Mouse (Mus musculus): ENCODE measurements around the gene Cd40lg. TPM values are rescaled to one million over a fixed set of nuclear protein-coding genes. Genes with fewer than 3 reads are reported as not detected.

Gene Cd40lg
- not detected in 2 replicates for polyA plus RNA-seq (2015; fragmentation: Nextera tagmentation; extraction: Ambion mirVana)

DNA sequence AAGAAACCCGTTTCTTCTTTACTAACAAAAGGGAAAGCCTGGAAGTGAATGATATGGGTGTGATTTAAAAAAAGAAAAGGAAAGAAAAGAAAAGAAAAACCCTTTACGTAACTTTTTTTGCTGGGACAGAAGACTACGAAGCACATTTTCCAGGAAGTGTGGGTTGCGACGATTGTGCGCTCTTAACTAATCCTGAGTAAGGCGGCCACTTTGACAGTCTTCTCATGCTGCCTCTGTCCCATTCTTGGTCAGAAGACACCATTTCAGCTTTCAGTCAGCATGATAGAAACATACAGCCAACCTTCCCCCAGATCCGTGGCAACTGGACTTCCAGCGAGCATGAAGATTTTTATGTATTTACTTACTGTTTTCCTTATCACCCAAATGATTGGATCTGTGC lies at the start of gene Cd40lg:
Gene Cd40lg, plus strand, starts transcription at position 268 of the 400 bp plus-strand sequence.
- no peak for TF ChIP-seq EP300 (optimal IDR thresholded peaks at IDR 0.05)
- TF ChIP-seq CTCF (IDR thresholded peaks at IDR 0.05; ENCODE audit: low read depth): no peak
- no peak within 1 kb of the TSS for H3K9ac ChIP-seq (ENCODE audit: low read length)
- no peak within 1 kb of the TSS for H3K4me3 ChIP-seq (ENCODE audit: low read depth, low read length)
- H3K27me3 ChIP-seq (ENCODE audit: control insufficient read depth, insufficient read depth, low read length): no peaks in the 10 kb centered on the region
- no peaks in the 10 kb centered on the region for H3K36me3 ChIP-seq (ENCODE audit: control insufficient read depth, insufficient read depth, low read length)
- no peaks in the 10 kb centered on the region for H3K9me3 ChIP-seq (ENCODE audit: control insufficient read depth, low read length)
- H3K4me1 ChIP-seq (replicated peaks; ENCODE audit: control insufficient read depth, insufficient read depth): no peaks in the 10 kb centered on the region
- no peak for ATAC-seq (ENCODE audit: low FRiP score, low TSS enrichment)
- no peak within 1 kb of the TSS for H3K4me2 ChIP-seq (replicated peaks; ENCODE audit: low read depth)
- no peak within 1 kb of the TSS for H3K27ac ChIP-seq (replicated peaks)
- 87% methylated on average over 9 of the region's 9 CpGs for WGBS
- no peak for DNase-seq (ENCODE audit: low spot score)

DNA sequence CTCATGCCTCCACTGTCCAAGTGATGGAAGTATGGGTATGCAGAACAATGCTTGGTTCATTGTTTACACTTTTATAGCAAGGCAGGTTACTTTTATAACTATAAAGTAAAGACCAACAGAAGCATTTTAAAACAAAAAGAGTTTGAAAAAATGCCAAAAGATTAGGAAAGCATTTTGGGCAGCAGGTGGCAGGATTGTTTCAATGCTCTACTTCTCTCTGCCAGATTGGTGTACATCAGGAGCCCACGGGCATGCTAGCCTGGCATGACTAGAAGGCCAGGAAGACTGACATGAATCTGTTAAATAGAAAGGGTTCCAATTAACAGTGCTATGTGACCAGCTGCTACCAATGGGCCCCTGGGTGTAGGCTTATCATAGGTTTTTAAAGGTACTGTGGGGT lies 45.4 kb upstream of the Cd40lg start:
- H3K27me3 ChIP-seq (ENCODE audit: control insufficient read depth, insufficient read depth, low read length): no peaks in the 10 kb centered on the region
- H3K9ac ChIP-seq (ENCODE audit: low read length): no peak overlapping the region
- H3K4me2 ChIP-seq (replicated peaks; ENCODE audit: low read depth): no peak overlapping the region
- ATAC-seq (ENCODE audit: low FRiP score, low TSS enrichment): no peak
- DNase-seq (ENCODE audit: low spot score): no peak
- no peaks in the 10 kb centered on the region for H3K36me3 ChIP-seq (ENCODE audit: control insufficient read depth, insufficient read depth, low read length)
- 63% methylated on average over 1 of the region's 1 CpGs for WGBS
- TF ChIP-seq CTCF (IDR thresholded peaks at IDR 0.05; ENCODE audit: low read depth) (peak; percentile 23; the same call in 1 of the 2 replicates), EP300 (optimal IDR thresholded peaks at IDR 0.05) (no peak)
- H3K4me1 ChIP-seq (replicated peaks; ENCODE audit: control insufficient read depth, insufficient read depth): no peaks in the 10 kb centered on the region
- no peaks in the 10 kb centered on the region for H3K9me3 ChIP-seq (ENCODE audit: control insufficient read depth, low read length)
- no peak overlapping the region for H3K27ac ChIP-seq (replicated peaks)
- H3K4me3 ChIP-seq (ENCODE audit: low read depth, low read length): no peak overlapping the region

DNA sequence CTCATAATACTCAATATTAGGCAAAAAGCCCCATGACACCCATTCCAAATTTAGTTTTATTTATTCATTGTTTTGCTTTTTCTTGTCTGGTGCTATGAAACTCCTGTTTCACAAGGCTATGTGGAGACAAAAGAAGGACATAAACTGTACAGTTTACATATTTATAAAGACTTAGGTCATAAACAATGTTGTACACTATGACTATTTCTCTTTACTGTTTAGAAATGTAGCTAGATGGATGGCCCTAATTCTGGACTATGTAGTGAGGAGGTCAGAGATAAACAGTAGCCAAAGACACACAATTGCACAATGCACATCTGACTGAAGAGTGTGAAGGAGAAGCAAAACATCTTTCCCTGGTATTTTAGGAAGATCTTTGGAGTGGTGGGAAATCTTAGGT lies 40.7 kb upstream of the Cd40lg start:
- ATAC-seq (ENCODE audit: low FRiP score, low TSS enrichment): no peak
- no peak overlapping the region for H3K9ac ChIP-seq (ENCODE audit: low read length)
- TF ChIP-seq CTCF (IDR thresholded peaks at IDR 0.05; ENCODE audit: low read depth): no peak
- no peaks in the 10 kb centered on the region for H3K4me1 ChIP-seq (replicated peaks; ENCODE audit: control insufficient read depth, insufficient read depth)
- H3K4me3 ChIP-seq (ENCODE audit: low read depth, low read length): no peak overlapping the region
- no peak overlapping the region for H3K4me2 ChIP-seq (replicated peaks; ENCODE audit: low read depth)
- DNase-seq (ENCODE audit: low spot score): no peak
- H3K27me3 ChIP-seq (ENCODE audit: control insufficient read depth, insufficient read depth, low read length): no peaks in the 10 kb centered on the region
- H3K9me3 ChIP-seq (ENCODE audit: control insufficient read depth, low read length): no peaks in the 10 kb centered on the region
- H3K36me3 ChIP-seq (ENCODE audit: control insufficient read depth, insufficient read depth, low read length): no peaks in the 10 kb centered on the region
- no peak overlapping the region for H3K27ac ChIP-seq (replicated peaks)

DNA sequence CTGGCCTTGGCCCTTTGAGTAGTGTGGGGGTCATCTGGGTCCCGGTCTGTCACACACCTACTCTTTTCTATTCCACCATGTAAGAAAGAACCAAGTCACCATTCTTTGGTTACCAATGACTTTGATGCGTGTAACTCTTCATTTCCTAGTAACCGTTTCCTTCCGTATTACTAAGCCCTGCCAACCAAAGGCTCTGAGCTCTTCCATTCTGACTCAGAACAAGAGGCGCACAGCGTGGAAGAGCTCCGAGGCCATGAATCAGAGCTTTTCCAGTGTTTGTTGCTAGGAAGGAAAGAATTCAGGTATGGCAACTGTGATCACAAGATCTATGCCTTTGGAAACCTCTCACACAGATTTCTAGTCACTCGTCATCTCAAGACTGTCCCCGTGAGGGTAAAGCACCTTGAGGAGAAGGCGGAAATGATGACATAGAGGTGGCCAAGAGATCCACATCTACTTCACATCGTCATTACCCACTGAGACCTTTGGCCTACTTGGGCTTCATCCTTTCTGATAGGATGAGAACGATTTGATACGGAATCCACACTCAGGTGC lies 34.6 kb upstream of the Cd40lg start:
- Histone ChIP-seq H3K36me3 (ENCODE audit: control insufficient read depth, insufficient read depth, low read length) (no peaks in the 10 kb centered on the region), H3K4me1 (replicated peaks; ENCODE audit: control insufficient read depth, insufficient read depth) (no peaks in the 10 kb centered on the region), H3K4me2 (replicated peaks; ENCODE audit: low read depth) (no peak overlapping the region), H3K27ac (replicated peaks) (no peak overlapping the region), H3K9me3 (ENCODE audit: control insufficient read depth, low read length) (no peaks in the 10 kb centered on the region), H3K27me3 (ENCODE audit: control insufficient read depth, insufficient read depth, low read length) (no peaks in the 10 kb centered on the region), H3K9ac (ENCODE audit: low read length) (no peak overlapping the region), H3K4me3 (ENCODE audit: low read depth, low read length) (no peak overlapping the region)
- 91% methylated on average over 13 of the region's 13 CpGs for WGBS
- no peak for TF ChIP-seq EP300 (optimal IDR thresholded peaks at IDR 0.05)
- TF ChIP-seq CTCF (IDR thresholded peaks at IDR 0.05; ENCODE audit: low read depth): no peak
- ATAC-seq (ENCODE audit: low FRiP score, low TSS enrichment) (no peak), DNase-seq (ENCODE audit: low spot score) (no peak)

- DNase-seq (ENCODE audit: low spot score) (no peak), ATAC-seq (ENCODE audit: low FRiP score, low TSS enrichment) (no peak)
- WGBS: 84% methylated on average over 2 of the region's 2 CpGs
- no peak overlapping the region for H3K4me3 ChIP-seq (ENCODE audit: low read depth, low read length)
- no peaks in the 10 kb centered on the region for H3K27me3 ChIP-seq (ENCODE audit: control insufficient read depth, insufficient read depth, low read length)
- TF ChIP-seq CTCF (IDR thresholded peaks at IDR 0.05; ENCODE audit: low read depth) (no peak), EP300 (optimal IDR thresholded peaks at IDR 0.05) (no peak)
- no peak overlapping the region for H3K27ac ChIP-seq (replicated peaks)
- H3K9me3 ChIP-seq (ENCODE audit: control insufficient read depth, low read length): no peaks in the 10 kb centered on the region
- no peaks in the 10 kb centered on the region for H3K4me1 ChIP-seq (replicated peaks; ENCODE audit: control insufficient read depth, insufficient read depth)
- no peaks in the 10 kb centered on the region for H3K36me3 ChIP-seq (ENCODE audit: control insufficient read depth, insufficient read depth, low read length)
- no peak overlapping the region for H3K4me2 ChIP-seq (replicated peaks; ENCODE audit: low read depth)
- H3K9ac ChIP-seq (ENCODE audit: low read length): no peak overlapping the region
These were observed 29.5 kb upstream of the Cd40lg start for GRCm38 (mm10) chrX:57182470-57182869.

- Histone ChIP-seq H3K9me3 (ENCODE audit: control insufficient read depth, low read length) (no peaks in the 10 kb centered on the region), H3K4me1 (replicated peaks; ENCODE audit: control insufficient read depth, insufficient read depth) (no peaks in the 10 kb centered on the region), H3K9ac (ENCODE audit: low read length) (no peak overlapping the region), H3K4me3 (ENCODE audit: low read depth, low read length) (no peak overlapping the region), H3K4me2 (replicated peaks; ENCODE audit: low read depth) (no peak overlapping the region), H3K27me3 (ENCODE audit: control insufficient read depth, insufficient read depth, low read length) (no peaks in the 10 kb centered on the region), H3K36me3 (ENCODE audit: control insufficient read depth, insufficient read depth, low read length) (no peaks in the 10 kb centered on the region), H3K27ac (replicated peaks) (no peak overlapping the region)
- ATAC-seq (ENCODE audit: low FRiP score, low TSS enrichment) (no peak), DNase-seq (ENCODE audit: low spot score) (no peak)
- 82% methylated on average over 3 of the region's 3 CpGs for WGBS
- TF ChIP-seq EP300 (optimal IDR thresholded peaks at IDR 0.05): no peak
- no peak for TF ChIP-seq CTCF (IDR thresholded peaks at IDR 0.05; ENCODE audit: low read depth)
These were observed 28.6 kb upstream of the Cd40lg start for GRCm38 (mm10) chrX:57183359-57183758.
